8 mouse cellular contexts compared by ENCODE assay signal in genomic region chr11:78396950-78397349, GRCm38 (mm10). TPM values are rescaled to one million over a fixed set of nuclear protein-coding genes. Genes with fewer than 3 reads are reported as not detected.
DNase-seq lines count a peak whose midpoint lies in the region; ATAC-seq lines count a peak whose summit lies in the region.
"Had no signal": no experiment of that assay in that cellular context is flagged by ENCODE, and none has a peak within 500 bp of the region (broad histone marks: within the 10 kb centered on the region; RNA-seq: fewer than 3 reads in every experiment).

No protein-coding gene starts in this region.

- peak overlapping the region; percentile 49 for H3K9ac ChIP-seq in hindbrain, embryonic 11.5 days (ENCODE audit: low read depth, low read length)
- H3K9ac ChIP-seq in lung, embryonic 16.5 days (ENCODE audit: low read length), result no peak overlapping the region

- no peaks in the 10 kb centered on the region for H3K4me1 ChIP-seq in hindbrain, embryonic 11.5 days (replicated peaks; ENCODE audit: control insufficient read depth, insufficient read depth, low read length)
- H3K4me1 ChIP-seq in lung, embryonic 16.5 days (replicated peaks; ENCODE audit: control insufficient read depth, insufficient read depth, low read length), result no peaks in the 10 kb centered on the region; the same call in 1 of the 2 replicates

- H3K27me3 ChIP-seq in hindbrain, embryonic 11.5 days (ENCODE audit: control insufficient read depth, insufficient read depth, low read length), result 0 out of 2 replicates have a peak, but pooled peaks cover 3% of the 10 kb centered on the region
- H3K27me3 ChIP-seq in lung, embryonic 16.5 days (ENCODE audit: control insufficient read depth, insufficient read depth, low read depth, low read length), result no peaks in the 10 kb centered on the region

- no peaks in the 10 kb centered on the region for H3K36me3 ChIP-seq in hindbrain, embryonic 11.5 days (ENCODE audit: control insufficient read depth, insufficient read depth, low read length)
- H3K36me3 ChIP-seq in lung, embryonic 16.5 days (ENCODE audit: control insufficient read depth, insufficient read depth, low read length), result no peaks in the 10 kb centered on the region

- no peak overlapping the region for H3K4me3 ChIP-seq in hindbrain, embryonic 11.5 days (ENCODE audit: low read depth, low read length)
- H3K4me3 ChIP-seq in lung, embryonic 16.5 days (ENCODE audit: low read length), result no peak overlapping the region

- H3K27ac ChIP-seq in hindbrain, embryonic 11.5 days (ENCODE audit: low read depth, low read length), result no peak overlapping the region
- H3K27ac ChIP-seq in lung, embryonic 16.5 days (ENCODE audit: low read length), result peak overlapping the region; percentile 26

- DNase-seq in urinary bladder, postnatal 14 days (ENCODE audit: low spot score), result peak; percentile 39
- DNase-seq in urinary bladder, postnatal 36 days (ENCODE audit: low spot score in 2 of 2), result no peak
- DNase-seq in hindbrain, embryonic 11.5 days (ENCODE audit: low spot score), result peak; percentile 17
- DNase-seq in spleen, postnatal 14 days (ENCODE audit: low spot score in 2 of 2), result no peak
- no peak for DNase-seq in Muller cell, postnatal 12 days (ENCODE audit: inconsistent ontology term)
- DNase-seq in layer of hippocampus, adult 18-20 months (ENCODE audit: low spot score in 2 of 2), result no peak

- 39% methylated on average over 11 of the region's 11 CpGs for WGBS in hindbrain, embryonic 11.5 days
- 36% methylated on average over 11 of the region's 11 CpGs for WGBS in lung, embryonic 16.5 days

- H3K9me3 ChIP-seq in hindbrain, embryonic 11.5 days (ENCODE audit: control insufficient read depth, low read length), result no peaks in the 10 kb centered on the region
- H3K9me3 ChIP-seq in lung, embryonic 16.5 days (ENCODE audit: control insufficient read depth, low read length), result no peaks in the 10 kb centered on the region

- peak overlapping the region; percentile 44 for H3K4me2 ChIP-seq in hindbrain, embryonic 11.5 days (replicated peaks; ENCODE audit: low read depth, low read length)
- H3K4me2 ChIP-seq in lung, embryonic 16.5 days (ENCODE audit: low read depth, low read length), result peak overlapping the region; percentile 31; the same call in 1 of the 2 replicates

- ATAC-seq in hindbrain, embryonic 11.5 days (ENCODE audit: low FRiP score), result no peak
- peak; percentile 32; the same call in 1 of the 2 replicates for ATAC-seq in lung, embryonic 16.5 days (ENCODE audit: low read depth)

RNA-seq across cellular contexts. Expression of gene Foxn1, which starts 10.6 kb away (rescaled TPM):
- polyA plus RNA-seq in hindbrain, embryonic 11.5 days (2014; fragmentation: Nextera tagmentation; extraction: Ambion mirVana), result 0.05 TPM in 1 of 2 replicates, not detected in the other
- polyA plus RNA-seq in lung, embryonic 16.5 days (2015; fragmentation: Nextera tagmentation; extraction: Ambion mirVana), result 0.77 and 1.2 TPM in 2 replicates
- total RNA-seq in layer of hippocampus, adult 18-20 months (2021), result not detected
- total RNA-seq: megakaryocyte-erythroid progenitor cell, adult 5-6 weeks had no signal

RNA-seq across cellular contexts. Expression of gene Slc13a2, which starts 25.1 kb away (rescaled TPM):
- polyA plus RNA-seq in hindbrain, embryonic 11.5 days (2014; fragmentation: Nextera tagmentation; extraction: Ambion mirVana), result not detected in 2 replicates
- polyA plus RNA-seq in lung, embryonic 16.5 days (2015; fragmentation: Nextera tagmentation; extraction: Ambion mirVana), result 0.15 and 0.47 TPM in 2 replicates
- not detected for total RNA-seq in layer of hippocampus, adult 18-20 months (2021)
- total RNA-seq: megakaryocyte-erythroid progenitor cell, adult 5-6 weeks had no signal

RNA-seq across cellular contexts. Expression of gene Unc119, which starts 53.7 kb away (rescaled TPM):
- polyA plus RNA-seq in hindbrain, embryonic 11.5 days (2014; fragmentation: Nextera tagmentation; extraction: Ambion mirVana), result 66.2 and 73.1 TPM in 2 replicates
- polyA plus RNA-seq in lung, embryonic 16.5 days (2015; fragmentation: Nextera tagmentation; extraction: Ambion mirVana), result 26.6 and 27.2 TPM in 2 replicates
- 10 to 100 TPM; 33.0 to 33.5 TPM for total RNA-seq in layer of hippocampus, adult 18-20 months (2021)

Comparison
In these comparisons a context has a peak if more than half of its experiments do, and no peak if none do; other contexts are left out.
1. DNase-seq: peak in urinary bladder, postnatal 14 days (single experiment) and hindbrain, embryonic 11.5 days (single experiment); none in urinary bladder, postnatal 36 days (0 of 2), spleen, postnatal 14 days (0 of 2), Muller cell, postnatal 12 days (single experiment) and layer of hippocampus, adult 18-20 months (0 of 2).